In genomic region chr13:5107454-5107853, GRCm38 (mm10) we compare ENCODE assay signal across 27 mouse cellular contexts.
DNase-seq lines count a peak whose midpoint lies in the region; ATAC-seq lines count a peak whose summit lies in the region.
"Had no signal": no experiment of that assay in that cellular context is flagged by ENCODE, and none has a peak within 500 bp of the region (broad histone marks: within the 10 kb centered on the region; RNA-seq: fewer than 3 reads in every experiment).

No protein-coding gene starts in this region.

- no peak overlapping the region for H3K27ac ChIP-seq in hindbrain, embryonic 13.5 days
- no peak overlapping the region for H3K27ac ChIP-seq in hindbrain, embryonic 11.5 days (ENCODE audit: low read depth, low read length)
- no peak overlapping the region for H3K27ac ChIP-seq in forebrain, embryonic 16.5 days (ENCODE audit: low read length)
- H3K27ac ChIP-seq: embryonic facial prominence, embryonic 12.5 days; gastrocnemius, adult 2 months; heart, embryonic 15.5 days; kidney, embryonic 15.5 days; left cerebral cortex, adult 2 months; limb, embryonic 15.5 days; liver, embryonic 14.5 days had no signal

- H3K9me3 ChIP-seq in hindbrain, embryonic 13.5 days = no peaks in the 10 kb centered on the region
- H3K9me3 ChIP-seq in hindbrain, embryonic 11.5 days (ENCODE audit: control insufficient read depth, low read length) = no peaks in the 10 kb centered on the region
- no peaks in the 10 kb centered on the region for H3K9me3 ChIP-seq in forebrain, embryonic 16.5 days (ENCODE audit: control insufficient read depth, low read length)
- H3K9me3 ChIP-seq: embryonic facial prominence, embryonic 12.5 days; heart, embryonic 15.5 days; kidney, embryonic 15.5 days; limb, embryonic 15.5 days; megakaryocyte, embryonic 14.5 days had no signal

- H3K4me2 ChIP-seq in hindbrain, embryonic 13.5 days = no peak overlapping the region
- no peak overlapping the region for H3K4me2 ChIP-seq in hindbrain, embryonic 11.5 days (replicated peaks; ENCODE audit: low read depth, low read length)
- H3K4me2 ChIP-seq in forebrain, embryonic 16.5 days (ENCODE audit: low read length) = no peak overlapping the region
- H3K4me2 ChIP-seq: embryonic facial prominence, embryonic 12.5 days; heart, embryonic 15.5 days; kidney, embryonic 15.5 days; limb, embryonic 15.5 days; lung, embryonic 14.5 days had no signal

- H3K9ac ChIP-seq in hindbrain, embryonic 13.5 days = no peak overlapping the region
- no peak overlapping the region for H3K9ac ChIP-seq in hindbrain, embryonic 11.5 days (ENCODE audit: low read depth, low read length)
- no peak overlapping the region for H3K9ac ChIP-seq in forebrain, embryonic 16.5 days (replicated peaks; ENCODE audit: low read depth, low read length)
- H3K9ac ChIP-seq: embryonic facial prominence, embryonic 12.5 days; heart, embryonic 15.5 days; kidney, embryonic 15.5 days; limb, embryonic 15.5 days; liver, embryonic 14.5 days; lung, embryonic 14.5 days had no signal

- no peak overlapping the region for H3K4me3 ChIP-seq in hindbrain, embryonic 13.5 days
- H3K4me3 ChIP-seq in hindbrain, embryonic 11.5 days (ENCODE audit: low read depth, low read length) = no peak overlapping the region
- no peak overlapping the region for H3K4me3 ChIP-seq in forebrain, embryonic 16.5 days (replicated peaks; ENCODE audit: low read length)
- H3K4me3 ChIP-seq: embryonic facial prominence, embryonic 12.5 days; gastrocnemius, adult 2 months; heart, embryonic 15.5 days; kidney, embryonic 15.5 days; left cerebral cortex, adult 2 months; limb, embryonic 15.5 days; megakaryocyte, embryonic 14.5 days had no signal

- ATAC-seq in hindbrain, embryonic 13.5 days (ENCODE audit: low FRiP score) = peak; percentile 54; the same call in 1 of the 2 replicates
- ATAC-seq in hindbrain, embryonic 11.5 days (ENCODE audit: low FRiP score) = no peak
- ATAC-seq in forebrain, embryonic 16.5 days = peak; percentile 89
- ATAC-seq in cerebellum, adult (ENCODE audit: insufficient number of reproducible peaks, low FRiP score, low TSS enrichment) = no peak
- ATAC-seq: intestine, postnatal 0 days had no signal

- H3K36me3 ChIP-seq in hindbrain, embryonic 13.5 days = no peaks in the 10 kb centered on the region
- no peaks in the 10 kb centered on the region for H3K36me3 ChIP-seq in hindbrain, embryonic 11.5 days (ENCODE audit: control insufficient read depth, insufficient read depth, low read length)
- H3K36me3 ChIP-seq in forebrain, embryonic 16.5 days (ENCODE audit: control insufficient read depth, insufficient read depth) = no peaks in the 10 kb centered on the region
- H3K36me3 ChIP-seq: embryonic facial prominence, embryonic 12.5 days; heart, embryonic 15.5 days; kidney, embryonic 15.5 days; limb, embryonic 15.5 days had no signal

- DNase-seq in hindbrain, embryonic 11.5 days (ENCODE audit: low spot score) = no peak
- peak; percentile 11 for DNase-seq in brain, adult 2 months (ENCODE audit: low read depth, low spot score)
- DNase-seq in layer of hippocampus, postnatal 36 days = peak; percentile 13 to 23
- no peak for DNase-seq in embryo, embryonic 10 days (ENCODE audit: low spot score)
- DNase-seq: adrenal gland, postnatal 25 days; cerebellum, adult 18-20 months; cerebellum, postnatal 14 days; gastrocnemius, adult 2 months; heart, postnatal 4 days; kidney, postnatal 36 days; left cerebral cortex, postnatal 4 days; lung, embryonic 14.5 days; lung, postnatal 36 days; midbrain, embryonic 14.5 days; right cerebral cortex, postnatal 14 days; thymus, postnatal 14 days had no signal

- H3K27me3 ChIP-seq in hindbrain, embryonic 13.5 days = no peaks in the 10 kb centered on the region
- no peaks in the 10 kb centered on the region for H3K27me3 ChIP-seq in hindbrain, embryonic 11.5 days (ENCODE audit: control insufficient read depth, insufficient read depth, low read length)
- H3K27me3 ChIP-seq in forebrain, embryonic 16.5 days (replicated peaks; ENCODE audit: control insufficient read depth, insufficient read depth, low read length) = no peaks in the 10 kb centered on the region
- H3K27me3 ChIP-seq: embryonic facial prominence, embryonic 12.5 days; heart, embryonic 15.5 days; kidney, embryonic 15.5 days; limb, embryonic 15.5 days; megakaryocyte, embryonic 14.5 days had no signal

- WGBS in hindbrain, embryonic 13.5 days = 53% methylated on average over 5 of the region's 5 CpGs
- 75% methylated on average over 5 of the region's 5 CpGs for WGBS in hindbrain, embryonic 11.5 days
- 50% methylated on average over 5 of the region's 5 CpGs for WGBS in forebrain, embryonic 16.5 days

- no peaks in the 10 kb centered on the region for H3K4me1 ChIP-seq in hindbrain, embryonic 13.5 days (replicated peaks)
- no peaks in the 10 kb centered on the region for H3K4me1 ChIP-seq in hindbrain, embryonic 11.5 days (replicated peaks; ENCODE audit: control insufficient read depth, insufficient read depth, low read length)
- no peaks in the 10 kb centered on the region; the same call in 1 of the 2 replicates for H3K4me1 ChIP-seq in forebrain, embryonic 16.5 days (replicated peaks; ENCODE audit: control insufficient read depth, insufficient read depth, low read length)
- H3K4me1 ChIP-seq: embryonic facial prominence, embryonic 12.5 days; heart, embryonic 15.5 days; kidney, embryonic 15.5 days; limb, embryonic 15.5 days had no signal

Comparison
In these comparisons a context has a peak if more than half of its experiments do, and no peak if none do; other contexts are left out.
1. ATAC-seq: peak in hindbrain, embryonic 13.5 days (single experiment) and forebrain, embryonic 16.5 days (single experiment); none in hindbrain, embryonic 11.5 days (single experiment) and cerebellum, adult (single experiment).
2. DNase-seq: peak in brain, adult 2 months (single experiment) and layer of hippocampus, postnatal 36 days (2 of 2); none in hindbrain, embryonic 11.5 days (single experiment) and embryo, embryonic 10 days (single experiment).